Mouse (Mus musculus) embryonic facial prominence, embryonic 12.5 days (tissue): Measurements from ENCODE around the gene Lemd1. TPM values are rescaled to one million over a fixed set of nuclear protein-coding genes. Genes with fewer than 3 reads are reported as not detected.
A peak's percentile ranks its signal among the peaks of the same experiment; 100 is the strongest.

Source experiments
- ATAC-seq: fragments of 200-750 bp; cut with Nextera tagmentation; 2 replicates; pipeline ENCODE4 v1.8.0; 2017; ENCODE audit not compliant: insufficient number of reproducible peaks, insufficient read depth, low FRiP score, low TSS enrichment
- H3K27ac ChIP-seq: fragments of 300-500 bp; sonication (generic); 2 replicates; pipeline ENCODE4 v1.5.1; 2016; ENCODE audit warnings: mild to moderate bottlenecking
- H3K27me3 ChIP-seq: fragments of 300-500 bp; sonication (generic); 2 replicates; pipeline ENCODE4 v1.6.1; 2016; ENCODE audit warnings: mild to moderate bottlenecking, moderate library complexity
- H3K36me3 ChIP-seq: fragments of 300-500 bp; sonication (generic); 2 replicates; pipeline ENCODE4 v1.6.1; 2016; ENCODE audit warnings: mild to moderate bottlenecking
- H3K4me1 ChIP-seq: fragments of 300-500 bp; sonication (generic); 2 replicates; pipeline ENCODE4 v1.6.1; 2016
- H3K4me2 ChIP-seq: fragments of 300-500 bp; sonication (generic); replicated peaks from 2 replicates; pipeline ENCODE4 v1.6.1; 2016; ENCODE audit warnings: mild to moderate bottlenecking, moderate library complexity
- H3K4me3 ChIP-seq: fragments of 300-500 bp; sonication (generic); 2 replicates; pipeline ENCODE4 v1.5.1; 2016; ENCODE audit warnings: mild to moderate bottlenecking
- H3K9ac ChIP-seq: fragments of 300-500 bp; sonication (generic); 2 replicates; pipeline ENCODE4 v1.6.1; 2016; ENCODE audit warnings: mild to moderate bottlenecking, moderate library complexity
- H3K9me3 ChIP-seq: fragments of 300-500 bp; sonication (generic); 2 replicates; pipeline ENCODE4 v1.6.1; 2016; ENCODE audit warnings: mild to moderate bottlenecking, moderate library complexity
- WGBS: fragments of 180-500 bp; shearing (Covaris S2); methylation state at CpG from one replicate; pipeline ENCODE4 v1.1.7; 2016; 5-methylcytosine and 5-hydroxymethylcytosine counted together
- microRNA counts: library from miRNA; unstranded; fragments of <30 nt; microRNA quantifications from one replicate; lab custom pipeline; 2017
- microRNA-seq: library from miRNA; unstranded; fragments of <30 nt; microRNA quantifications from one replicate; pipeline ENCODE4, GENCODE M21; 2017
- polyA plus RNA-seq: library from polyadenylated mRNA; unstranded; fragments of >200 nt; fragmentation: Nextera tagmentation; extraction: Ambion mirVana; gene quantifications from 2 replicates; pipeline ENCODE4 v1.2.1, GENCODE M21; 2016

Lemd1 gene
- polyA plus RNA-seq, 1 experiment from 2014 or later = 2.0 TPM

DNA sequence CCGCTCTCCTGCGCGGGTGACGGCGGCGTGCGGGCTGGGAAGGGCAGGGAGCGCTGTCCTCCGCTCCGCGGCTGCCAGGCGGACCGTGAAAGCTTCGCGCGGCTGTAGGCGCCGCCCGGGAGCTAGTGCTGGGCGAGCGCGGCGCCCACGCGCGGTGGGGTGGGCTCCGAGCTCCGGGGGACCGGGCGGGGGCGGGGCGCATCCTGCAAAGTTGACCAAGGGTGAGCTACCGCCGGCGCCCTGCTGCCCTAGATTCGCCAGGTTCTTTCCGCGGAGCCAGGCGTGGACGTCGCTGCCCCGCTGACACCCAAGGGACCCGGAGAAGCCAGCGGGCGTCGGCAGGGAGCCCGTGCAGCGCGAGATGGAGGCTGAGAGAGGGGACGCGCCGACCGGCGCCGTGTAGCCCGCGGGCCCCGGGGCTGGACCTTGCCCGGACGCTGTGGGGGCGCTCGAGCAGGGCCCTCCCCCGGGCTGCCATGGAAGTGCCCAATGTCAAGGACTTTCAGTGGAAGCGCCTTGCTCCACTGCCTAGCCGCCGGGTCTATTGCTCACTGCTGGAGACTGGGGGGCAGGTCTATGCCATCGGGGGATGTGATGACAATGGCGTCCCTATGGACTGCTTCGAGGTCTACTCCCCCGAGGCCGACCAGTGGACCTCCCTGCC is 107.7 kb downstream of the Lemd1 start:
- peak overlapping the region; percentile 59 for H3K4me3 ChIP-seq
- WGBS = 2% methylated on average over 64 of the region's 71 CpGs
- H3K9me3 ChIP-seq = no peaks in the 10 kb centered on the region
- H3K36me3 ChIP-seq = no peaks in the 10 kb centered on the region
- peak overlapping the region; percentile 100 for H3K4me2 ChIP-seq
- peaks cover 61% of the 10 kb centered on the region for H3K27me3 ChIP-seq
- H3K4me1 ChIP-seq = 0 out of 2 replicates have a peak, but pooled peaks cover 6% of the 10 kb centered on the region
- 0 out of 2 replicates have a peak, but pooled peaks have one; percentile 5 for ATAC-seq
- H3K27ac ChIP-seq = no peak overlapping the region
- peak overlapping the region; percentile 66 for H3K9ac ChIP-seq

- H3K4me2 ChIP-seq = 0 out of 2 replicates have a peak overlapping the region, but pooled peaks have one; percentile 100
These were observed 108.5 kb downstream of the Lemd1 start for GRCm38 (mm10) chr1:132299744-132300143.

GRCm38 (mm10) chr1:132301242-132301641 is 110.0 kb downstream of the Lemd1 start:
- H3K4me1 ChIP-seq = 0 out of 2 replicates have a peak, but pooled peaks cover 6% of the 10 kb centered on the region
- no peak overlapping the region for H3K4me3 ChIP-seq
- no peak overlapping the region for H3K9ac ChIP-seq
- no peaks in the 10 kb centered on the region for H3K9me3 ChIP-seq
- no peaks in the 10 kb centered on the region for H3K36me3 ChIP-seq
- H3K27me3 ChIP-seq = peaks cover 47% of the 10 kb centered on the region
- ATAC-seq = no peak
- H3K27ac ChIP-seq = no peak overlapping the region
- WGBS = 92% methylated on average over 5 of the region's 5 CpGs
- no peak overlapping the region for H3K4me2 ChIP-seq

More at GRCm38 (mm10) chr1:132299744-132300143, 108.5 kb downstream of the Lemd1 start:
- H3K9me3 ChIP-seq = no peaks in the 10 kb centered on the region
- 75% methylated on average over 5 of the region's 5 CpGs for WGBS
- ATAC-seq = no peak
- H3K4me1 ChIP-seq = 0 out of 2 replicates have a peak, but pooled peaks cover 6% of the 10 kb centered on the region
- peaks cover 53% of the 10 kb centered on the region for H3K27me3 ChIP-seq
- H3K4me3 ChIP-seq = no peak overlapping the region
- H3K9ac ChIP-seq = no peak overlapping the region
- no peak overlapping the region for H3K27ac ChIP-seq
- no peaks in the 10 kb centered on the region for H3K36me3 ChIP-seq

- Histone ChIP-seq H3K4me1 (0 out of 2 replicates have a peak, but pooled peaks cover 6% of the 10 kb centered on the region), H3K36me3 (no peaks in the 10 kb centered on the region), H3K4me3 (no peak overlapping the region), H3K9me3 (no peaks in the 10 kb centered on the region), H3K9ac (no peak overlapping the region), H3K27ac (no peak overlapping the region), H3K27me3 (peaks cover 37% of the 10 kb centered on the region), H3K4me2 (no peak overlapping the region)
- 84% methylated on average over 9 of the region's 9 CpGs for WGBS
- no peak for ATAC-seq
These were observed 111.2 kb downstream of the Lemd1 start for GRCm38 (mm10) chr1:132302341-132302866.

GRCm38 (mm10) chr1:132304618-132305214 is 113.5 kb downstream of the Lemd1 start:
- no peak overlapping the region for H3K4me2 ChIP-seq
- peaks cover 14% of the 10 kb centered on the region for H3K27me3 ChIP-seq
- no peaks in the 10 kb centered on the region for H3K9me3 ChIP-seq
- H3K27ac ChIP-seq = no peak overlapping the region
- H3K9ac ChIP-seq = no peak overlapping the region
- WGBS = 22% methylated on average over 9 of the region's 9 CpGs
- ATAC-seq = no peak
- no peaks in the 10 kb centered on the region for H3K4me1 ChIP-seq
- H3K4me3 ChIP-seq = no peak overlapping the region
- no peaks in the 10 kb centered on the region for H3K36me3 ChIP-seq

DNA sequence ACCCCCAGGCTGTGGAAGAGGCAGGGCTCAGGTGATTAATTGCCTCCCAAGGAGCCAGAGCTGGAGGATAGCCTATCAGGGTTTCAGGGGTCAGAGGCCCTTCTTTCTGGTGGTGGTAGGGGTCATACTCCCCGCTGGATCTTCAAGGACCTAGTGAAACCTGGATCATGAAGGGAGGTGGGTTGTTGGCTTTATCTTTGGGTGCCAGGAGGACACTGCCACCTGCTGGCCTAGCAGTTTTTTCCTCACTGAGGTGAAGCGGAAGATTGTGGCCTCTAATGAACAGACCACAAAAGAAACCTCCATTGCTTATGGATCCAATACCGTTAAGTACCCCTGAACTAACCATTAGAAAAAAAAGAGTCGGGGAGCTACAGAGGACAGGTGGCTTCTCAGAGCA is 114.9 kb downstream of the Lemd1 start:
- no peak for ATAC-seq
- Histone ChIP-seq H3K9me3 (no peaks in the 10 kb centered on the region), H3K9ac (no peak overlapping the region), H3K27me3 (peaks cover 5% of the 10 kb centered on the region; the same call in 1 of the 2 replicates), H3K27ac (no peak overlapping the region), H3K4me3 (no peak overlapping the region), H3K4me1 (no peaks in the 10 kb centered on the region), H3K36me3 (no peaks in the 10 kb centered on the region), H3K4me2 (no peak overlapping the region)
- 48% methylated on average over 4 of the region's 4 CpGs for WGBS

DNA sequence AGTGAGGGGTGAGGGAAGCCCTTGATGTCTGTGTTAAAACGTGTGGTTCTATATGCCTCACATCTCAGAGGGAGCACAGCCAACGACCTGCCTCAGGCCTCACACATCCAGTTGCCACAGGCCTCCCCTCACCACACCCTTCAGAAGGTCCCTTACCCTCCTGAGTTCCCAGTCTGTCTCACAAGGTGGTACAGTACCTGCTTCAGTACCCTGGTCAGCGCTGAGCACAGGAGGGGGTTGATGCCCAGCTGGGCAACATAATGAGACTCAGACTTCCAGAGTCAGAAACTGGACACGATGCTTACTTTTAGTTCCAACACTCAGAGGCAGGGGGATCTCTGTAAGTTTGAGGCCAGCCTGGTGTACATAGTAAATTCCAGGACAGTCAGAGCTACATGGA is 115.6 kb downstream of the Lemd1 start:
- Histone ChIP-seq H3K36me3 (no peaks in the 10 kb centered on the region), H3K27ac (no peak overlapping the region), H3K9ac (no peak overlapping the region), H3K4me3 (no peak overlapping the region), H3K4me2 (no peak overlapping the region), H3K27me3 (no peaks in the 10 kb centered on the region), H3K9me3 (no peaks in the 10 kb centered on the region), H3K4me1 (no peaks in the 10 kb centered on the region)
- ATAC-seq = no peak
- WGBS = 18% methylated on average over 4 of the region's 4 CpGs

DNA sequence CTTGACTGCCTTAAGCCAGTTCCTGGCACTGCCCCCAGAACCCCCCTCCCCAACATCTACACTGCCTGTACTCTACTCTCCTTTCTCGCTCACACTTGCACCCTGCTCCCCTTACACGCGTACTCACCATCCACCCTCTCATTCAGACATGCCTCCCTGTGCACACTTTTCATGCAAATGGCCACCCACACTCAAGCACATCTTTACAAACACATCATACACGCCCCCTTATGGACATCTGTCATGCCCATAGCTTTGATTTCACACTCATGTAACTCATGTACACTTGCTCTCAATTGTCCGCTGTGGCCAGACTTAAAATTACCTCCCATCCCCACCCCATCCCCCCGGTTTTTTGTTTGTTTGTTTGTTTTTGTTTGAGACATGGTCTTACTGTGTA is 116.7 kb downstream of the Lemd1 start:
- Histone ChIP-seq H3K9me3 (no peaks in the 10 kb centered on the region), H3K4me1 (no peaks in the 10 kb centered on the region), H3K36me3 (no peaks in the 10 kb centered on the region), H3K9ac (no peak overlapping the region), H3K4me3 (no peak overlapping the region), H3K27me3 (no peaks in the 10 kb centered on the region), H3K4me2 (no peak overlapping the region), H3K27ac (no peak overlapping the region)
- WGBS = 84% methylated on average over 6 of the region's 6 CpGs
- ATAC-seq = no peak

GRCm38 (mm10) chr1:132308674-132309073 is 117.4 kb downstream of the Lemd1 start:
- no peaks in the 10 kb centered on the region for H3K4me1 ChIP-seq
- H3K27me3 ChIP-seq = no peaks in the 10 kb centered on the region
- no peak overlapping the region for H3K4me3 ChIP-seq
- H3K9me3 ChIP-seq = no peaks in the 10 kb centered on the region
- H3K4me2 ChIP-seq = no peak overlapping the region
- 90% methylated on average over 7 of the region's 7 CpGs for WGBS
- H3K9ac ChIP-seq = no peak overlapping the region
- no peak overlapping the region for H3K27ac ChIP-seq
- H3K36me3 ChIP-seq = no peaks in the 10 kb centered on the region
- ATAC-seq = no peak

MicroRNAs encoded within 50 kb of the gene (microRNA counts, 519-probe panel; counts per million panel counts)
- 3,516 counts per million, percentile 74 among the panel's probes with 10 or more counts for microRNA mmu-miR-135b (lab: Ali Mortazavi, UCI)

Small RNAs within 50 kb of the gene (microRNA-seq; reads per million reads assigned to microRNA genes)
- gene Mir135b = 854 reads per million, percentile 75 among the genes with 10 or more reads in this experiment

Other genes with a start within 250 kb of the Lemd1 start
- gene Slc45a3, start 228.5 kb upstream of the Lemd1 start, polyA plus RNA-seq = 3.8 and 3.9 TPM in 2 replicates
- 18.1 and 18.7 TPM in 2 replicates for gene Elk4, start 183.8 kb upstream of the Lemd1 start, polyA plus RNA-seq
- 13.0 and 14.9 TPM in 2 replicates for gene Mfsd4a, start 123.4 kb upstream of the Lemd1 start, polyA plus RNA-seq
- gene Cdk18, start 51.7 kb upstream of the Lemd1 start, polyA plus RNA-seq = 2.9 and 3.3 TPM in 2 replicates
- gene AC124108.1, start within 50 bp of the Lemd1 start, polyA plus RNA-seq = 0.43 and 0.75 TPM in 2 replicates
- gene Gm10188, start 38.3 kb downstream of the Lemd1 start, polyA plus RNA-seq = not detected in 2 replicates
- 0.47 and 0.87 TPM in 2 replicates for gene Klhdc8a, start 107.2 kb downstream of the Lemd1 start, polyA plus RNA-seq
- gene Nuak2, start 124.7 kb downstream of the Lemd1 start, polyA plus RNA-seq = 6.3 TPM in 2 replicates
- gene Tmcc2, start 199.8 kb downstream of the Lemd1 start, polyA plus RNA-seq = 22.0 and 22.1 TPM in 2 replicates
- 16.1 and 17.2 TPM in 2 replicates for gene Dstyk, start 226.1 kb downstream of the Lemd1 start, polyA plus RNA-seq